Comparison of ENCODE assay signal across 12 mouse cellular contexts in genomic region chr1:127340296-127340695, GRCm38 (mm10).
"Had no signal": no experiment of that assay in that cellular context is flagged by ENCODE, and none has a peak within 500 bp of the region (broad histone marks: within the 10 kb centered on the region; RNA-seq: fewer than 3 reads in every experiment).

No protein-coding gene starts in this region.

- DNase-seq: kidney, postnatal 36 days; layer of hippocampus, adult 9-11 months; layer of hippocampus, postnatal 36 days; lung, adult 18-20 months; lung, postnatal 36 days; midbrain, embryonic 14.5 days; right cerebral cortex, postnatal 25 days; thymus, postnatal 4 days had no signal

- H3K4me3 ChIP-seq: limb, embryonic 13.5 days had no signal

- H3K36me3 ChIP-seq: limb, embryonic 13.5 days had no signal

- H3K9ac ChIP-seq: limb, embryonic 13.5 days; liver, embryonic 14.5 days had no signal

- H3K27me3 ChIP-seq: limb, embryonic 13.5 days had no signal

- H3K27ac ChIP-seq: kidney, postnatal 0 days; limb, embryonic 13.5 days; liver, embryonic 14.5 days; stomach, postnatal 0 days had no signal
